Mouse (Mus musculus): ENCODE results near the gene Gls. TPM values are rescaled to one million over a fixed set of nuclear protein-coding genes. Genes with fewer than 3 reads are reported as not detected.

Gene Gls
- polyA plus RNA-seq, 1 experiment from 2014 or later: 14.7 TPM

GRCm38 (mm10) chr1:52175321-52175720 lies 57.7 kb downstream of the Gls start:
- no peak overlapping the region for H3K4me2 ChIP-seq
- no peak for ATAC-seq (ENCODE audit: extremely low read depth, insufficient number of reproducible peaks, low FRiP score, low TSS enrichment)
- 75% methylated on average over 5 of the region's 5 CpGs for WGBS
- 0 out of 2 replicates have a peak, but pooled peaks cover 2% of the 10 kb centered on the region for H3K36me3 ChIP-seq
- H3K9me3 ChIP-seq: no peaks in the 10 kb centered on the region
- H3K9ac ChIP-seq: no peak overlapping the region
- no peak overlapping the region for H3K4me3 ChIP-seq
- H3K4me1 ChIP-seq: peaks cover 32% of the 10 kb centered on the region
- no peaks in the 10 kb centered on the region for H3K27me3 ChIP-seq (replicated peaks)
- H3K27ac ChIP-seq (replicated peaks): no peak overlapping the region

DNA sequence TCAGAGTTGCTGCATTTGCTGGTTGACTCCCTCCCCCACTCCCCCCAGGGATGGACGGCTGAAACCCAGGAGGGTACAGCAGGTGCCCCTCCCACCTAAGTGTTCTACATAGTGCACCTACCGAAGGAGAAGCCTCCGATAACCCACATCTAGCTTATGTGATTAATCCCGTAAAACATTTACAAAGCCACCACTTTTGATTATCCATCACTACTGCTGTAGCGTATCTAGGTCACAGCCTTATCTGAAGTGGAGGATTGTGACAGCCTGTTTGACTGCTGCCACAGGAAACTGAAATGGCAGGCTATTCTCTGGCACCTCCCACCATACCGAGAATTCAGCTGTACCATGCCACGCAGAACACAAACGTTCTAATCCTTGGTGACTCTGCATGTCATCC lies 61.8 kb downstream of the Gls start:
- Histone ChIP-seq H3K4me3 (no peak overlapping the region), H3K9me3 (no peaks in the 10 kb centered on the region), H3K9ac (no peak overlapping the region), H3K27ac (replicated peaks) (no peak overlapping the region), H3K36me3 (no peaks in the 10 kb centered on the region; the same call in 1 of the 2 replicates), H3K27me3 (replicated peaks) (no peaks in the 10 kb centered on the region), H3K4me2 (peak overlapping the region; percentile 43), H3K4me1 (peaks cover 23% of the 10 kb centered on the region)
- 33% methylated on average over 8 of the region's 8 CpGs for WGBS
- no peak for ATAC-seq (ENCODE audit: extremely low read depth, insufficient number of reproducible peaks, low FRiP score, low TSS enrichment)

DNA sequence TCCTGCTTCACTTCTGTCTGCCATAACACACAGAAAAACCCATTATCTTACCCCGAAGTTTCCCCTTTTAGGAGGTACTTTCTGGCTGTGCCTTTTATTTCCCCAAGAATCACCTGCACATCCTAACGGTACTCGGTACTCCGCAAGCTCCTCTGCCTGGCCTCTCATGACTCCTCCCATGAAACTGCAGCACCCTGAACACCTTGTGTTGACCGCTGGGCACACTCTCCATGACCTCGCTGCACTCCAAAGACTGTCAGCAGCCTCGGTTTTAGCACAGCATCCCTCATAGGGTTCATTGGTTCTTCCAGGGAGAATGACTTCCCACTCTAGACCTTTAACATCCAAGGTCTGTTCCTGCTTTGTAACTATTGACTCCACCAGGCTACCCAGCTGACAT lies 62.3 kb downstream of the Gls start:
- no peak overlapping the region for H3K4me3 ChIP-seq
- no peaks in the 10 kb centered on the region for H3K9me3 ChIP-seq
- H3K4me1 ChIP-seq: peaks cover 17% of the 10 kb centered on the region
- H3K4me2 ChIP-seq: peak overlapping the region; percentile 43
- H3K9ac ChIP-seq: no peak overlapping the region
- H3K36me3 ChIP-seq: peaks cover 5% of the 10 kb centered on the region; the same call in 1 of the 2 replicates
- WGBS: 68% methylated on average over 7 of the region's 7 CpGs
- H3K27me3 ChIP-seq (replicated peaks): no peaks in the 10 kb centered on the region
- ATAC-seq (ENCODE audit: extremely low read depth, insufficient number of reproducible peaks, low FRiP score, low TSS enrichment): no peak
- H3K27ac ChIP-seq (replicated peaks): no peak overlapping the region

- H3K9ac ChIP-seq: no peak overlapping the region
- ATAC-seq (ENCODE audit: extremely low read depth, insufficient number of reproducible peaks, low FRiP score, low TSS enrichment): no peak
- H3K27me3 ChIP-seq (replicated peaks): no peaks in the 10 kb centered on the region
- no peak overlapping the region for H3K27ac ChIP-seq (replicated peaks)
- H3K36me3 ChIP-seq: peaks cover 7% of the 10 kb centered on the region
- H3K4me3 ChIP-seq: no peak overlapping the region
- H3K4me2 ChIP-seq: no peak overlapping the region
- 8% methylated on average over 3 of the region's 3 CpGs for WGBS
- H3K4me1 ChIP-seq: peaks cover 17% of the 10 kb centered on the region
- H3K9me3 ChIP-seq: no peaks in the 10 kb centered on the region
Measured at GRCm38 (mm10) chr1:52170057-52170456, 63.0 kb downstream of the Gls start.

DNA sequence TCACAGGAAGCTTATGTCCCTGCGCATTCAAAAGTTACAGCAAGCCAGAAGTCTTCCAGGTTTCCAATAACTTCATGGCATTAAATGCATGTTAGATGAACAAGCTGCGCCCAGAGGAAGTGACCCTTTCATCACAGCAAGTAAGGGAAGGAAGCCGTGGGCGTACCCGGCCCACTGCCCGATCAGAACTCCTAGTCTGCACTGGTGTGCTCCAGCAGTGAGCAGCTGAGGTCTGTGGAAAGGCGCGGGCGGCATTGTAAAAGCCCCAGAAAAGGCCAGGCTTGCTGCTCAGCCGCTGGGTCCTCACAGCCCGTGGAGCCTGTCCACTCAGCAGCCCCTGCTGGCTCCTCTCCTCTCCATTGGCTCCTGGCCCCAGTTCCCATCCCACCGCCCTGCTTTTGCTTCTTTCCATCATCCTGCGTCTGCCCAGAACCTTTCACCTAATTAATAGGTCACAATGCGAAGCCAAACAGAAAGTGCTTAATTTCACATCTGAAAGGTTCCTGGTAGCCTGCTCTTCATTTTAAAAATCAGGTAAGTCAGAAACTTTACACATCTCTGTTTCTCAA lies 66.3 kb downstream of the Gls start:
- H3K4me1 ChIP-seq: peaks cover 14% of the 10 kb centered on the region
- H3K4me3 ChIP-seq: no peak overlapping the region; the same call in 1 of the 2 replicates
- no peaks in the 10 kb centered on the region for H3K27me3 ChIP-seq (replicated peaks)
- no peaks in the 10 kb centered on the region for H3K9me3 ChIP-seq
- WGBS: 49% methylated on average over 14 of the region's 14 CpGs
- H3K9ac ChIP-seq: no peak overlapping the region
- ATAC-seq (ENCODE audit: extremely low read depth, insufficient number of reproducible peaks, low FRiP score, low TSS enrichment): 0 out of 2 replicates have a peak, but pooled peaks have one; percentile 46
- H3K27ac ChIP-seq (replicated peaks): peak overlapping the region; percentile 66
- H3K4me2 ChIP-seq: peak overlapping the region; percentile 35
- peaks cover 17% of the 10 kb centered on the region for H3K36me3 ChIP-seq

DNA sequence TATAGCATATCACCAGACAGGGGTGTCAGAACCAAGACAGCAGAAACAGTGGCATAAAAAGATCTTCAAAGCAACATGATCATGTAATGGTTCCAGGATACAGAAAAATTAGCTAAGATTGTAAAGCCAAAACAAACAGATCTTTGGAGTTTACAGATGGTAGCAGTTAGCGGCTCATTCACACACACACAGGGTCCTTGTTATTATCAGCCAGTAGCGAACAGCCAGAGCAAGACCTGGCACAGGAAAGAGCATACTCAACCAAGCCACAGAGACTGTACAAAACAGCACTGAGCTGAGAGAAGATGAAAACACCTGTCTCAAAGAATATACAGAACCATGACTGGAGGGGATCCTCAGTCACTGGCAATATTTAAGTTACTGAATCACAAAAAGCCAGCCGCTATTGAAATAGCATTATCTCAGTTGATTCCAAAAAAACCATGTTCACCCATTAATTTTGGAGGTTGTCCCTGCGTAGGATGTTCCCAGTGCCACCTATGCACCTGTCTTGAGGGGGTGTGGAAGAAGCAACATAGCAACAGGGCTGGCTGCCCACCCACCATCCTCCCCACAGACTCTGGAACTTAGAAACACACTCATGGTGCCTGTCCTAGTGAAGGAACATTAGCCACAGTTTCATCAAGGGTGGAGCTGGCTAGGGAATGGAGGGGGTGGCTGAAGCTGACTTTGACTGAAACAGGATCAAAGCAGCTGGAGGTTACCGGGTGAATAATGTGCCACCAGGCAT lies 69.2 kb downstream of the Gls start:
- H3K4me2 ChIP-seq: no peak overlapping the region
- no peaks in the 10 kb centered on the region for H3K9me3 ChIP-seq
- no peak overlapping the region for H3K9ac ChIP-seq
- no peaks in the 10 kb centered on the region; the same call in 1 of the 2 replicates for H3K4me1 ChIP-seq
- no peaks in the 10 kb centered on the region for H3K27me3 ChIP-seq (replicated peaks)
- ATAC-seq (ENCODE audit: extremely low read depth, insufficient number of reproducible peaks, low FRiP score, low TSS enrichment): no peak
- H3K36me3 ChIP-seq: peaks cover 39% of the 10 kb centered on the region
- H3K27ac ChIP-seq (replicated peaks): no peak overlapping the region
- 80% methylated on average over 5 of the region's 5 CpGs for WGBS
- no peak overlapping the region for H3K4me3 ChIP-seq

- no peak for ATAC-seq (ENCODE audit: extremely low read depth, insufficient number of reproducible peaks, low FRiP score, low TSS enrichment)
- Histone ChIP-seq H3K9ac (no peak overlapping the region), H3K4me3 (no peak overlapping the region), H3K9me3 (no peaks in the 10 kb centered on the region), H3K4me2 (no peak overlapping the region), H3K36me3 (peaks cover 65% of the 10 kb centered on the region), H3K27me3 (replicated peaks) (no peaks in the 10 kb centered on the region), H3K4me1 (no peaks in the 10 kb centered on the region; the same call in 1 of the 2 replicates), H3K27ac (replicated peaks) (no peak overlapping the region)
- 77% methylated on average over 8 of the region's 8 CpGs for WGBS
Measured at GRCm38 (mm10) chr1:52161151-52161550, 71.9 kb downstream of the Gls start.

GRCm38 (mm10) chr1:52158490-52159381 lies 74.3 kb downstream of the Gls start:
- H3K36me3 ChIP-seq: peaks cover 82% of the 10 kb centered on the region
- 65% methylated on average over 17 of the region's 17 CpGs for WGBS
- no peak for ATAC-seq (ENCODE audit: extremely low read depth, insufficient number of reproducible peaks, low FRiP score, low TSS enrichment)
- H3K4me1 ChIP-seq: no peaks in the 10 kb centered on the region; the same call in 1 of the 2 replicates
- no peaks in the 10 kb centered on the region for H3K9me3 ChIP-seq
- H3K27ac ChIP-seq (replicated peaks): no peak overlapping the region
- H3K9ac ChIP-seq: no peak overlapping the region
- no peaks in the 10 kb centered on the region for H3K27me3 ChIP-seq (replicated peaks)
- H3K4me3 ChIP-seq: no peak overlapping the region
- H3K4me2 ChIP-seq: no peak overlapping the region

- ATAC-seq (ENCODE audit: extremely low read depth, insufficient number of reproducible peaks, low FRiP score, low TSS enrichment): no peak
- no peak overlapping the region for H3K9ac ChIP-seq
- H3K27ac ChIP-seq (replicated peaks): no peak overlapping the region
- 85% methylated on average over 2 of the region's 2 CpGs for WGBS
- H3K4me2 ChIP-seq: no peak overlapping the region
- no peaks in the 10 kb centered on the region for H3K27me3 ChIP-seq (replicated peaks)
- H3K4me1 ChIP-seq: no peaks in the 10 kb centered on the region; the same call in 1 of the 2 replicates
- no peaks in the 10 kb centered on the region for H3K9me3 ChIP-seq
- H3K4me3 ChIP-seq: no peak overlapping the region
- H3K36me3 ChIP-seq: peaks cover 84% of the 10 kb centered on the region
Measured at GRCm38 (mm10) chr1:52158040-52158439, 75.0 kb downstream of the Gls start.

- no peaks in the 10 kb centered on the region for H3K9me3 ChIP-seq
- peaks cover 81% of the 10 kb centered on the region for H3K36me3 ChIP-seq
- peaks cover 6% of the 10 kb centered on the region for H3K4me1 ChIP-seq
- no peak overlapping the region for H3K4me3 ChIP-seq
- no peaks in the 10 kb centered on the region for H3K27me3 ChIP-seq (replicated peaks)
- no peak for ATAC-seq (ENCODE audit: extremely low read depth, insufficient number of reproducible peaks, low FRiP score, low TSS enrichment)
- no peak overlapping the region for H3K27ac ChIP-seq (replicated peaks)
- no peak overlapping the region for H3K4me2 ChIP-seq
- WGBS: 84% methylated on average over 10 of the region's 10 CpGs
- no peak overlapping the region for H3K9ac ChIP-seq
Measured at GRCm38 (mm10) chr1:52156351-52156750, 76.7 kb downstream of the Gls start.

- Histone ChIP-seq H3K4me1 (peaks cover 20% of the 10 kb centered on the region), H3K9ac (no peak overlapping the region), H3K4me2 (no peak overlapping the region), H3K9me3 (no peaks in the 10 kb centered on the region), H3K4me3 (no peak overlapping the region), H3K27me3 (replicated peaks) (no peaks in the 10 kb centered on the region), H3K27ac (replicated peaks) (no peak overlapping the region), H3K36me3 (peaks cover 77% of the 10 kb centered on the region)
- no peak for ATAC-seq (ENCODE audit: extremely low read depth, insufficient number of reproducible peaks, low FRiP score, low TSS enrichment)
- 87% methylated on average over 8 of the region's 8 CpGs for WGBS
Measured at GRCm38 (mm10) chr1:52154890-52155289, 78.1 kb downstream of the Gls start.
